Mouse (Mus musculus): ENCODE results near the gene Ttbk1. TPM values are rescaled to one million over a fixed set of nuclear protein-coding genes. Genes with fewer than 3 reads are reported as not detected.

The Ttbk1 gene
- polyA plus RNA-seq, 1 experiment = 0.43 TPM

GRCm38 (mm10) chr17:46419717-46420116 lies 67.8 kb downstream of the Ttbk1 start:
- DNase-seq (ENCODE audit: low read depth) = no peak

DNA sequence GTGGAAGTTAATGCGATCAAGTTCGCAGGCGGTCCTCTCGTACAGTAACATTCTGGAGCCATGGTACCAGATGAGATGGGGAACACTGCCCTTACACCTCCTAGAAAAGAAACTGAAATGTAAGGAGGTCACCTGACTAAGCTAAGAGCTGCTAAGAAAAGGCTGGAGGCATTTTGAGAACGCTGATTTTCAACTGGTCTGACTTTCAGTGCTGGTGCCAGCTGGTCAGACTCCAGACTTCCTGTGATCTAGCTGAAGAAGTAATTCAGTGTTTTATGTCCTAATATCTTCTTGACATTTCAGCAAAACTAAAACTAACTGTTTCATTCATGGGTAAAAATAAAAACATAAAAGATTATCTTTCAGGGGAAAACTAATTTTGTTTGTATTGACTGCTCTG lies 68.8 kb downstream of the Ttbk1 start:
- no peak for DNase-seq (ENCODE audit: low read depth)

DNA sequence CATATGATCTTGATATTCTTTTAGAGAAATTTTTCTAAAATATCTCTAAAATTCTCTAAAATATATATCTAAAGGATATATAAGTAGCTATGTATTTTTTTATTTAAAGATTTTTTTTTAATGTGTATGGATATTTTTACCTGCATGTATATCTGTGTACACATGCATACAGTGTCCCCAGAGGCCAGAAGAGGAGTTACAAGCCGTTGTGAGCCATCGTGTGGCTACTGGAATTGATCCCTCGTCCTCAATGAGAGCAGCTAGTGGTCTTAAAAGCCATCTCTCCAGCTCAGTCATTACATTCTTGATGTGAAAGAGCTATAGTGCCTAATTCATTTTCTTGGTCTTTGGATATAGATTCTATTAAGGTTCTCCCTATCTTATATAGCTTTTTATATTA lies 79.0 kb downstream of the Ttbk1 start:
- no peak for DNase-seq (ENCODE audit: low read depth)

DNA sequence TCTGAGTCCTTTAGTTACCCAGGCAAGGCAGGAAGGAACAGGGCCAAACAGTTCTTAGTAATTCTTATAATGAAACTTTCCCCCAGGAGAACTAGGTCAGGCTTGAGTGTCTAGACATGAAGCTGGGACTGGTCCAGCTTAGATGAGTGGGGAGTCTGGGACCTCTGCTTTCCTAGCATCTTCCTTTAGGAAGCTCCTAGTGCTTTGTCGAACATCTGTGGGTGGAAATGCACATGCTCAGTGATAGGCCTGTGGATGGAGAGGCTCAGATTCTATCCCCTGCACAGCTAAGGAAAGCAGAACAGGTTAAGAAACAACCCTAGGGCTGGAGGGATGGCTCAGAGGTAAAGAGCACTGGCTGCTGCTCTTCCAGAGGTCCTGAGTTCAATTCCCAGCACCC lies 92.8 kb downstream of the Ttbk1 start:
- DNase-seq (ENCODE audit: low read depth) = no peak

DNA sequence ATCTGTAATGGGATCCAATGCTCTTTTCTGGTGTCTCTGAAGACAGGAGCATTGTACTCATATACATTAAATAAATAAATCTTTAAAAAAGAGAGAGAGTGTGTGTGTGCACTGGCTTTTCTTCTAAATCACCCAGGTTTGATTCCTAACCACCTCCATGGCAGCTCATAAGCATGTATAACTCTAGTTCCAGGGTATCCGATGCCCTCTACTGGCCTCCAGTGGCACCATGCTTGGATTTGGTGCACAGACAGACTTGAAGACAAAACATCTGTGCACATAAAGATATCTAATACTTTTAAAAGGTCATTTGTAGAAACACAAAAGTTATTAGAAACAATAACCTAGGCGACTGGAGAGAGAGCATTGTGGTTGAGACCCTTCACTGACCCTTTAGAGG lies 94.5 kb downstream of the Ttbk1 start:
- no peak for DNase-seq (ENCODE audit: low read depth)

Other genes starting within 250 kb of the Ttbk1 start
- 53.0 and 62.2 TPM in 2 replicates for gene Polr1c, start 239.6 kb downstream of the Ttbk1 start, polyA plus RNA-seq (2012; rRNA removed)
- 146 and 181 TPM in 2 replicates for gene Yipf3, start 239.6 kb downstream of the Ttbk1 start, polyA plus RNA-seq (2012; rRNA removed)
- 1.2 and 1.4 TPM in 2 replicates for gene Lrrc73, start 234.1 kb downstream of the Ttbk1 start, polyA plus RNA-seq (2012; rRNA removed)
- gene Tjap1, start 204.6 kb downstream of the Ttbk1 start, polyA plus RNA-seq (2012; rRNA removed) = 28.1 and 29.4 TPM in 2 replicates
- gene Dlk2, start 190.3 kb downstream of the Ttbk1 start, polyA plus RNA-seq (2012; rRNA removed) = 4.7 and 5.3 TPM in 2 replicates
- gene Abcc10, start 159.3 kb downstream of the Ttbk1 start, polyA plus RNA-seq (2012; rRNA removed) = 11.8 and 13.8 TPM in 2 replicates
- gene Zfp318, start 103.9 kb downstream of the Ttbk1 start, polyA plus RNA-seq (2012; rRNA removed) = 11.6 and 13.4 TPM in 2 replicates
- gene Crip3, start 58.7 kb downstream of the Ttbk1 start, polyA plus RNA-seq (2012; rRNA removed) = 0.92 and 1.1 TPM in 2 replicates
- gene Slc22a7, start 49.2 kb downstream of the Ttbk1 start, polyA plus RNA-seq (2012; rRNA removed) = 0.10 TPM in 1 of 2 replicates, not detected in the other
- gene Dnph1, start 9.0 kb upstream of the Ttbk1 start, polyA plus RNA-seq (2012; rRNA removed) = 1.4 and 3.4 TPM in 2 replicates
- gene Cul9, start 58.7 kb upstream of the Ttbk1 start, polyA plus RNA-seq (2012; rRNA removed) = 29.7 and 30.8 TPM in 2 replicates
- 96.7 and 114 TPM in 2 replicates for gene Srf, start 68.5 kb upstream of the Ttbk1 start, polyA plus RNA-seq (2012; rRNA removed)
- gene Ptk7, start 141.8 kb upstream of the Ttbk1 start, polyA plus RNA-seq (2012; rRNA removed) = 15.7 and 22.4 TPM in 2 replicates
- gene Klc4, start 158.3 kb upstream of the Ttbk1 start, polyA plus RNA-seq (2012; rRNA removed) = 20.2 and 20.7 TPM in 2 replicates
- 60.3 and 67.8 TPM in 2 replicates for gene Mrpl2, start 158.6 kb upstream of the Ttbk1 start, polyA plus RNA-seq (2012; rRNA removed)
- gene Cul7, start 162.7 kb upstream of the Ttbk1 start, polyA plus RNA-seq (2012; rRNA removed) = 42.4 and 51.2 TPM in 2 replicates
- 32.6 and 33.5 TPM in 2 replicates for gene Rrp36, start 186.7 kb upstream of the Ttbk1 start, polyA plus RNA-seq (2012; rRNA removed)
- gene Mea1, start 191.1 kb upstream of the Ttbk1 start, polyA plus RNA-seq (2012; rRNA removed) = 82.6 and 97.0 TPM in 2 replicates
- 82.4 and 83.9 TPM in 2 replicates for gene Klhdc3, start 193.2 kb upstream of the Ttbk1 start, polyA plus RNA-seq (2012; rRNA removed)
- 44.3 and 44.5 TPM in 2 replicates for gene Ppp2r5d, start 217.4 kb upstream of the Ttbk1 start, polyA plus RNA-seq (2012; rRNA removed)
- 39.0 and 42.4 TPM in 2 replicates for gene Pex6, start 223.8 kb upstream of the Ttbk1 start, polyA plus RNA-seq (2012; rRNA removed)
- gene Gnmt, start 241.5 kb upstream of the Ttbk1 start, polyA plus RNA-seq (2012; rRNA removed) = 12.3 and 16.7 TPM in 2 replicates